Mouse (Mus musculus) cortical plate, adult 2 months (tissue): ENCODE data around the gene Hoxa10.

ENCODE experiments used
- CTCF ChIP-seq: fragments of 200-500 bp; IDR thresholded peaks from 2 replicates; pipeline ENCODE4 v1.5.1; 2011; ENCODE audit warnings: mild to moderate bottlenecking, control low read depth, low read length; ENCODE audit not compliant: insufficient read depth; ENCODE audit errors: extremely low read depth
- POLR2A ChIP-seq: fragments of 200-500 bp; IDR thresholded peaks from 2 replicates; pipeline ENCODE4 v1.6.1; 2011; ENCODE audit warnings: mild to moderate bottlenecking, low read length, control low read depth; ENCODE audit not compliant: insufficient read depth; ENCODE audit errors: extremely low read depth

DNA sequence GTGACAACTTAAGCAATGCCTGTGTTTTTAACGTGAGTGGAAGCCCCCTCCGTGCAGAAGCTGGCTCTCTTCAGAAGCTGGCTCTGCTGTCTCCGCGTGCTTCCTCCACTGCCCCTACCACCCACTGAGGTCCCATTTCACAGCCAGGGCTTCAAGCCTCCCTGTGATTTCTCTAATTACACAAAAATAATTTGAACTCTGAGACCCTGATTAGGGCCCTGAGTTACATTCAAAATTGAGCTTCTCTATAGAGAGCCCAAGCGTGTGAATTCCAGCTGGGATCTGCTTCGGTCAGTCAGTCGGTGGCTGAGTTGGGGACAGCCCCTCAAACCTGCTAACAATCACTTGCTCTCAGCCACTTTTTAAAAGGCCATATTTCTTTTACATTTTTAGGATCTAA is 27.7 kb upstream of the Hoxa10 start:
- no peak for TF ChIP-seq CTCF
- TF ChIP-seq POLR2A = no peak
